Mouse (Mus musculus) heart, embryonic 15.5 days (tissue): ENCODE results near the gene Tmem87a. TPM values are rescaled to one million over a fixed set of nuclear protein-coding genes. Genes with fewer than 3 reads are reported as not detected.
A peak's percentile ranks its signal among the peaks of the same experiment; 100 is the strongest.

Experiments
- ATAC-seq: fragments of 200-750 bp; cut with Nextera tagmentation; replicated peaks from 2 replicates; pipeline ENCODE4 v1.8.0; 2017; ENCODE audit warnings: low read depth, moderate TSS enrichment; ENCODE audit not compliant: insufficient number of reproducible peaks, insufficient read depth, low FRiP score
- H3K27ac ChIP-seq: fragments of 300-500 bp; sonication (generic); 2 replicates; pipeline ENCODE4 v1.5.1; 2015; ENCODE audit warnings: mild to moderate bottlenecking, inconsistent platforms
- H3K27me3 ChIP-seq: fragments of 300-500 bp; sonication (generic); 2 replicates; pipeline ENCODE4 v1.6.1; 2015; ENCODE audit warnings: inconsistent platforms
- H3K36me3 ChIP-seq: fragments of 300-500 bp; sonication (generic); 2 replicates; pipeline ENCODE4 v1.6.1; 2015; ENCODE audit warnings: mild to moderate bottlenecking, inconsistent platforms
- H3K4me1 ChIP-seq: fragments of 300-500 bp; sonication (generic); replicated peaks from 2 replicates; pipeline ENCODE4 v1.6.1; 2015; ENCODE audit warnings: inconsistent platforms
- H3K4me2 ChIP-seq: fragments of 300-500 bp; sonication (generic); 2 replicates; pipeline ENCODE4 v1.6.1; 2015; ENCODE audit warnings: inconsistent platforms, mild to moderate bottlenecking, moderate library complexity
- H3K4me3 ChIP-seq: fragments of 300-500 bp; sonication (generic); 2 replicates; pipeline ENCODE4 v1.5.1; 2015; ENCODE audit warnings: mild to moderate bottlenecking, inconsistent platforms
- H3K9ac ChIP-seq: fragments of 300-500 bp; sonication (generic); 2 replicates; pipeline ENCODE4 v1.6.1; 2015; ENCODE audit warnings: mild to moderate bottlenecking, inconsistent platforms
- H3K9me3 ChIP-seq: fragments of 300-500 bp; sonication (generic); replicated peaks from 2 replicates; pipeline ENCODE4 v1.6.1; 2016; ENCODE audit warnings: inconsistent platforms
- WGBS: fragments of 180-500 bp; shearing (Covaris S2); methylation state at CpG from one replicate; pipeline ENCODE4 v1.1.7; 2015; ENCODE audit warnings: mixed read lengths; 5-methylcytosine and 5-hydroxymethylcytosine counted together
- polyA plus RNA-seq: library from polyadenylated mRNA; unstranded; fragments of >200 nt; fragmentation: Nextera tagmentation; extraction: Ambion mirVana; gene quantifications from 2 replicates; pipeline ENCODE4 v1.2.1, GENCODE M21; 2015

Tmem87a gene
- 6.5 and 8.0 TPM in 2 replicates for polyA plus RNA-seq

GRCm38 (mm10) chr2:120403986-120404822 is at the start of gene Tmem87a:
TSS of gene Tmem87a (minus strand) at chr2:120404113.
- H3K36me3 ChIP-seq: peaks cover 5% of the 10 kb centered on the region; the same call in 1 of the 2 replicates
- H3K9me3 ChIP-seq: no peaks in the 10 kb centered on the region
- peak within 1 kb of the TSS; percentile 99 for H3K27ac ChIP-seq
- WGBS: under 1% methylated on average over 34 of the region's 34 CpGs
- H3K9ac ChIP-seq: peak within 1 kb of the TSS; percentile 82
- ATAC-seq: peak; percentile 99
- H3K4me2 ChIP-seq: peak within 1 kb of the TSS; percentile 77
- peaks cover 13% of the 10 kb centered on the region for H3K4me1 ChIP-seq
- H3K27me3 ChIP-seq: no peaks in the 10 kb centered on the region
- peak within 1 kb of the TSS; percentile 79 for H3K4me3 ChIP-seq

- WGBS: 65% methylated on average over 4 of the region's 4 CpGs
- no peak overlapping the region for H3K4me3 ChIP-seq
- ATAC-seq: no peak
- H3K36me3 ChIP-seq: no peaks in the 10 kb centered on the region
- no peaks in the 10 kb centered on the region for H3K27me3 ChIP-seq
- H3K9ac ChIP-seq: no peak overlapping the region
- H3K27ac ChIP-seq: no peak overlapping the region
- H3K9me3 ChIP-seq: no peaks in the 10 kb centered on the region
- no peaks in the 10 kb centered on the region for H3K4me1 ChIP-seq
- H3K4me2 ChIP-seq: no peak overlapping the region
Observed at GRCm38 (mm10) chr2:120452600-120452999, 48.7 kb upstream of the Tmem87a start.

DNA sequence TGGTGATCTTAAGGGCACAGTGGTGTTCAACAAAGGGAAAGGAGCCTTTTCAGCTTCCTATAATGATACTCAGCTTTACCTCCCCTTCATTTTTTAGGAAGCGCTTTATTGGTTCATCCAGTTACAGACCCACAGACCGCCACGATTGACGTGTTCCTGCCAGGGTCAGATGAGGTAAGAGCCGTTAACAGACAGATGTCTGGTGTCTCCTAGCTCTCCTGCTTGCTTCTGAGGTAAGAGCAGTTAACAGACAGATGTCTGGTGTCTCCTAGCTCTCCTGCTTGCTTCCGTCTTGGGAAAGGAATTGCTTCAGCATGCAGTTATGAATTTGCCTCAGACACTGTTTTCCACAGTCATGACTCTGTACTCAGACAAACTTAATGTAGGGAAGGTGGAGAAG is 46.8 kb upstream of the Tmem87a start:
- no peaks in the 10 kb centered on the region for H3K36me3 ChIP-seq

DNA sequence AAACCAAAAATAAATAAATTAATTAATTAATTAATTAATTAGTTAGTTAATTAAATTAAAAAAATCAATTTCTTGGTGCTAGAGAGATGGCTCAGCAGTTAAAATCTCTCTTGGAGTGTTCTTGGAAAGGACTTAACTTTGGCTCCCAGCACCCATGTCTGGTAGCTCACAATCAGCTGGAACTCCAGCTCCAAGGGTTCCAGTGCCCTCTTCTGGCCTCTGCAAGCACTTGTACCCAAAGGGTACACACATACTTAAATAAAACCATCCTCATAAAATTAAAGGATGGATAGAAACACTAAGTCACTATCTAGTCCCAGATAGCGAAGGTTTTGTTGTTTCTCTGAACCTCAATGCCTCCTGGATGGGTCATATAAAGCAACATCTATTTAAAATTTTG is 43.4 kb upstream of the Tmem87a start:
- Histone ChIP-seq H3K4me1 (no peaks in the 10 kb centered on the region), H3K9me3 (no peaks in the 10 kb centered on the region), H3K27ac (no peak overlapping the region), H3K4me3 (no peak overlapping the region), H3K4me2 (no peak overlapping the region), H3K27me3 (no peaks in the 10 kb centered on the region), H3K9ac (no peak overlapping the region), H3K36me3 (no peaks in the 10 kb centered on the region)
- 95% methylated on average over 1 of the region's 1 CpGs for WGBS
- ATAC-seq: no peak

More for the DNA sequence above, 46.8 kb upstream of the Tmem87a start:
- no peak for ATAC-seq
- H3K4me3 ChIP-seq: no peak overlapping the region
- no peak overlapping the region for H3K9ac ChIP-seq
- H3K4me1 ChIP-seq: no peaks in the 10 kb centered on the region
- WGBS: 57% methylated on average over 6 of the region's 6 CpGs
- no peak overlapping the region for H3K27ac ChIP-seq
- no peaks in the 10 kb centered on the region for H3K27me3 ChIP-seq
- no peaks in the 10 kb centered on the region for H3K9me3 ChIP-seq
- no peak overlapping the region for H3K4me2 ChIP-seq

DNA sequence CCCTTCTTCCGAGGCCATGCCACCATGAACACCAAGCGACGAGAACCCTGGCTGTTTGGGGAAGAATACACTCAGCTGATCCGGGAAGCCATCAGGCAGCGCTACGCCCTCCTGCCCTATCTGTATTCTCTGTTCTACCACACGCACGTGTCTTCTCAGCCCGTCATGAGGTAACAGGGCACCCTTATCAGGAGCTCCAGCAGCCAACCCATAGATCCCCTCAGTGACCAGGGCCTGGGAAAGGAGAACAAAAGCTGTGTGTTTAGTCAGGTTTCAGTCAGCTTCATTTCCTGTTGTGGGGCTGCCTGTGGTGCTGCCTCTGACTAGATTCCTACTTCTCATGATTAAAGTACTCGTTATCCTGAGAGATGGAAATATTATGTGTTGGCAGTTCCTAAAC is 42.5 kb upstream of the Tmem87a start:
- no peaks in the 10 kb centered on the region for H3K27me3 ChIP-seq
- H3K4me3 ChIP-seq: no peak overlapping the region
- H3K4me1 ChIP-seq: no peaks in the 10 kb centered on the region
- no peaks in the 10 kb centered on the region for H3K36me3 ChIP-seq
- H3K27ac ChIP-seq: no peak overlapping the region
- ATAC-seq: 0 out of 2 replicates have a peak, but pooled peaks have one; percentile 27
- no peak overlapping the region for H3K9ac ChIP-seq
- 52% methylated on average over 10 of the region's 10 CpGs for WGBS
- H3K9me3 ChIP-seq: no peaks in the 10 kb centered on the region
- no peak overlapping the region for H3K4me2 ChIP-seq

DNA sequence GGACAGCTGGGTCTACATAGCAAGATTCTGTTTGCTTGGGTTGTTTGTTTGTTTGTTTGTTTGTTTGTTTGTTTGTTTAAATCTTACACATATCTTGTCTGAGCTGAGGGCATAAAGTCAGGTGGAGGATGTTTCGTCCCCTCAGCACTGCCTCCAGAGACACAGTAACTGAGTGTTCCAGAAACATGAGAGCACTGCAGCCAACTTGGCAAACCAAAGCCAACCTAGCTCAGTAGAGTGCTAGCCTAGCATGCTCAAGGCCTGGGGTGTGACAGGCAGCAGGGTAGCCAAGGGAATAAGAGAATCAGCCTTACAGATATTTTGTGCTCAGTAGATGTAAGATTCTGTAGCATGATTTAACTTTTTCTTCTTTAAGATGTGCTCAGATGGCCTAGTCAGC is 40.6 kb upstream of the Tmem87a start:
- no peaks in the 10 kb centered on the region for H3K9me3 ChIP-seq
- ATAC-seq: no peak
- no peak overlapping the region for H3K4me3 ChIP-seq
- 80% methylated on average over 1 of the region's 1 CpGs for WGBS
- no peak overlapping the region for H3K27ac ChIP-seq
- no peaks in the 10 kb centered on the region for H3K27me3 ChIP-seq
- no peak overlapping the region for H3K9ac ChIP-seq
- no peak overlapping the region for H3K4me2 ChIP-seq
- H3K4me1 ChIP-seq: no peaks in the 10 kb centered on the region
- H3K36me3 ChIP-seq: no peaks in the 10 kb centered on the region

DNA sequence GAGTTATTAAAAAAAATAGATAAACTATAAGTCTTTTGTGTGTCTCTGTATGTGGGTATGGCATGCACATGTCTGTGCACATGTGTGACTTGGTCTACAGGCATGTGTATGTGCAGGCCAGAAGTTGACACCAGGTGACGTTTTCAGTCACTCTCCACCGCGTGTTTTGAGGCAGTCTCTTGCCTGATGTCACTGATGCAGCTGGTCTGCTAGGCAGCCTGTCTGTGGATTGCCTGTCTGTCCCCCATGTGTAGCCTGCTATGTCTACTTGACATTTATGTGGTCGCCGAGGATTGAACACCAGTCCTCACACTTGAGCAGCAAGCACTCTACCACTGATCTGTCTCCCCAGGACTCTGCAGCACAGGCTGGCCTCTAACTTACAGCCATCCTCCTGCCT is 20.5 kb upstream of the Tmem87a start:
- H3K27ac ChIP-seq: no peak overlapping the region
- no peak overlapping the region for H3K4me3 ChIP-seq

DNA sequence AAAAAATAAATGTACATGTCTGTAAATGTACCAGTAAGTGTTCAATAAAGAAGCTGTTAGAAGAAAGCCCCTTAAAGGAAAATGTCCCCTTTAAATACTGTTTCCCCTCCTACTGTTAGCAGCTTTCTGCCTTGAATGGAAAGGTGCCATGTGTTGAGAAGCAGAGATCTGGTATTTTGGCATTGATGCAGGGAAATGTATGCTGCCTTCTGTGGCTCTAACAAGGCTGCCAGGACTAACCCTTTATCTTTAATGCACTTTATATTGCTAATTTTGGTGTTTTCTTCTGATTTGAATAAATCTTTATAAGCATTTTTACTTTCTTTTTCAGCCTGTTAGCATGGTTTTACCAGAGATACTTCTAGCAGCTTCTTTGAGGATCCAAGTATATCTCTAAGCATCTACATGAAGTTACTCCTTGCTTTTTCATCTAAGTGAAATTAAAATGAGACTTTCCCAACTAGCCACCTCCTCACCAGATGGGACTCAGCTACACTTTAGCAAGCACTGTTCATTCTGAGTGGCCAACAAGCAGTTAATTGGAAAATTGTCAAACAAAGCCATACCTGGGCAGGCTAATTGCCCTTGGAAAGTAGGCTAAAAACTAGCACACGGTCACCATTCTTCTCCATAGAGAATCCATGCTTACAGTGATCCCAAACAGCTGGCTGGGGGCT is 11.0 kb upstream of the Tmem87a start:
- ATAC-seq: no peak
- 63% methylated on average over 1 of the region's 1 CpGs for WGBS
- no peaks in the 10 kb centered on the region for H3K9me3 ChIP-seq
- H3K4me3 ChIP-seq: no peak overlapping the region
- H3K4me1 ChIP-seq: no peaks in the 10 kb centered on the region
- H3K27ac ChIP-seq: no peak overlapping the region
- H3K27me3 ChIP-seq: no peaks in the 10 kb centered on the region
- no peak overlapping the region for H3K4me2 ChIP-seq
- H3K9ac ChIP-seq: no peak overlapping the region
- H3K36me3 ChIP-seq: no peaks in the 10 kb centered on the region

More for the DNA sequence above, 20.5 kb upstream of the Tmem87a start:
- H3K27me3 ChIP-seq: no peaks in the 10 kb centered on the region
- 68% methylated on average over 5 of the region's 5 CpGs for WGBS
- no peak for ATAC-seq
- H3K9ac ChIP-seq: no peak overlapping the region
- no peak overlapping the region for H3K4me2 ChIP-seq
- no peaks in the 10 kb centered on the region for H3K9me3 ChIP-seq
- no peaks in the 10 kb centered on the region for H3K36me3 ChIP-seq
- no peaks in the 10 kb centered on the region for H3K4me1 ChIP-seq

- Histone ChIP-seq H3K4me2 (no peak overlapping the region), H3K9ac (no peak overlapping the region), H3K36me3 (no peaks in the 10 kb centered on the region), H3K4me1 (no peaks in the 10 kb centered on the region), H3K9me3 (no peaks in the 10 kb centered on the region), H3K4me3 (no peak overlapping the region), H3K27ac (no peak overlapping the region), H3K27me3 (no peaks in the 10 kb centered on the region)
- no peak for ATAC-seq
Observed at GRCm38 (mm10) chr2:120414113-120414512, 10.2 kb upstream of the Tmem87a start.

- WGBS: 83% methylated on average over 3 of the region's 3 CpGs
- Histone ChIP-seq H3K36me3 (peaks cover 3% of the 10 kb centered on the region; the same call in 1 of the 2 replicates), H3K9me3 (no peaks in the 10 kb centered on the region), H3K4me1 (no peaks in the 10 kb centered on the region), H3K4me2 (no peak overlapping the region), H3K4me3 (no peak overlapping the region), H3K9ac (no peak overlapping the region), H3K27ac (no peak overlapping the region), H3K27me3 (no peaks in the 10 kb centered on the region)
- no peak for ATAC-seq
Observed at GRCm38 (mm10) chr2:120411096-120411628, 7.2 kb upstream of the Tmem87a start.
